Mouse (Mus musculus) left cerebral cortex, postnatal 25 days (tissue): ENCODE data around the gene Trmo. TPM values are rescaled to one million over a fixed set of nuclear protein-coding genes. Genes with fewer than 3 reads are reported as not detected.
A peak's percentile ranks its signal among the peaks of the same experiment; 100 is the strongest.

ENCODE experiments used
- DNase-seq, 2 experiments: peaks; one replicate each; pipeline ENCODE4 v3.0.0; 2022; ENCODE audit warnings: low spot score in 2 of 2, mixed read lengths in 1 of 2
- intact Hi-C: fragments of 180-260 bp; cut with DNase I; formaldehyde crosslinking; loops from one replicate; pipeline ENCODE4 v1.15.1; 2025
- total RNA-seq, 2 experiments: library from RNA; stranded (reverse); gene quantifications; 2 replicates each; pipeline ENCODE4 v1.2.3; 2021

Trmo gene
- 1 to 10 TPM; 4.2 to 4.7 TPM for total RNA-seq

DNA sequence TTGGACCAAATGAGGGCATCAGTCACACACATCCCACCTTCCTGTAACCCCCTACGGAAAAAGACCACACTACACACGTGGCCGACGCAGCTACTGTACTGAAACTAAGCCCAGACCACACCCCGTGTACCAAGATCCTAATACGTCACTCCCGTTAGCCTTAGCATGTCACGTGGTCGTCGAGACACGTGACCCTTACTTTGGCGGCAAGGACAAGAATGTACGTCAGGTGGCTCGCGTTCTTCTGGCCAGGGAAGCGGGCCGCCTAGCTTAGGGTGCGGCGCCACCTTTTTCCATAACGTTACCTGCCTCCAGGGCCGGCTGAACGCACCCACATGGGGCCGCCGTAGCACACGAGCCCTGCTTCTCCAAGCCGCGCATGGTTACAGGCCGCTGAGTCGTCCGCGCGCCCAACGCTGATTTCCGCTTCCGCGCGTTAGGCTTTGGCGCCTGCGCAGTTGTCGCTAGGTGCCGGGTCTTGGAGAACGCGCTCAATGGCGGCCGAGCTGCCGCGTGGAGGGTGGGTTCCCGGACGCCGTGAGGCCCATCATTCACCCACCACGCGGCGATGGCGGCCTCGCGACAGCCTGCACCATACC is at the start of gene Trmo:
TSS of gene Trmo (minus strand) at position 425 of the 599 bp plus-strand sequence.
- intact Hi-C loops: loop anchor here (1.0 kb wide), 1 partner anchor 63 kb away; no protein-coding TSS in a partner anchor
- peak; percentile 96 for DNase-seq

DNA sequence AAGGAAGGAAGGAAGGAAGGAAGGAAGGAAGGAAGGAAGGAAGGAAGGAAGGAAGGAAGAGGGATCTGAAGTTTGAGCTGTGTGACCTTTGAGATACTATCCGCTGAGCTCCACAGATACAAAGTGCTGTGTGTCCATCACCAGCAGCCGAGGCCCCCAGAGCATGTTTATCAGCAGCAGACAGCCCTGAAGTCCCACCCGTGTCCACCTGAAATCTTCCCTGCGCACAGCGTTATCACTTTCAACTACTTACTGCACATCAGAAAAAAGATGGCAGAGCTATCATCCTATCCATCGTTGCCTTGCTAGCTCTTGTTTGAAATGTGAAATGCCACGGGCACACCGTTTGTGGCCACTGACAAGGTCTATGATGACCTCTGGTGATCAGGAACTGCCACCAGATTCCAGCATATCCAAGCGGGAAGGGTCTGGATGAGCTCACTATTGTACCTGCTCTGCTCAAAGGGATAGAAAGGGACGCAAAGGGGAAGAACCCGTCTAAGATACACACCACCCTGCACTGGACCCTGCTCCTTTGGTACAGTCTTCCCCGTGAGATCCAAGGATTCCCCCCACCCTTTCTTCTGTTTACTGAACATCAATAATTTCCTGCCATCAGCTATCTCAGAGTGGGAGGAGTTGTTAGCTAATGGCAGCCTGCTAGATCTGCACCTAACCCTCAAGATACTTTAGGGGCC is 43.3 kb upstream of the Trmo start:
- intact Hi-C loops: no loop called here
- DNase-seq: no peak

DNA sequence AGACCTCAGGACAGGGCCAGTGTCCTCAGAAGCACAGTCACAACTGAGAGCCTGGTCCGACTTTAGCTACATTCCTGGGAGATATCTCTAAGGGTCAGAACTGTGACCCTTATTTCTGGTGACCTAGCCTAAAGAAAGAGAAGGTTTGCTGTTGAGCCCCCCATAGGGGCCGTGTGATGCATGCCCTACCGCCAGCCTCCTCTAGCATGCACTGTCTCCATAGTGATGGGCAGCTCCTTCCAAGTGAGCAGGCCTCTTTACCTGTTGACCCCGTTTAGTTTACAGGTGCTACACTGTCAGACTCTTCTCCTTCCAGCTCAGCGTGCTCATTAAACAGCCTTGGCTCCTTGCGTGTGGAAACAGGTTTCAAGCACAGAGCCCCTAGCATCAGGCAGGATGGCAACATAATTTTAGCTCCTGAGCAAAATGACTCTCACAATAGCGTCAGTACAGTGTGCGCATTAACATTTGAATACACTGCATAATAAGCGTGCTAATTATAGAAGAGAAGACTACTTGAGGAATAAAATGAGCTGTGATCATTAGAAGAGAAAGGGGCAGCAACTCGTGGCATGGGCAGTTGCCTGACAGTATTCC is 39.8 kb upstream of the Trmo start:
- DNase-seq: peak; percentile 13 to 20
- intact Hi-C loops: no loop called here

DNA sequence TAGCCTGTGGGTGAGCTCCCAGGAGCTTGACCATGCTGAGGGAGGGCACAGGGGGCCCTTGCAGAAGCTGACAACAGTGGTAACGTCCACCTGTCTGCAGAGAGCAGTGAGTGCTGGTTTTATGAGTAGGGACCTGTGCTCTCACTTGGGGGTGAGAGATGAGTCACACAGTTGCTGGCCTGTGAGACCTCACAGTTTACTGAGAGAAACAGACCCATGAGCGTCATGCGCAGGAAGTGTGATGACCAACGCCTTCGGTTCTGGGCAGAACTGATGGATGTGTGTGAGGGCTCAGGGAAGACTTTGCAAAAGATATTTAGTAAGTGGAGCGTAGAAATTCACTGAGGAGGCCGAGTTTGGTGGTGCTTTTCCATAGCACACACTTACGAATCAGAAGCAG is 33.4 kb upstream of the Trmo start:
- intact Hi-C loops: no loop called here

DNA sequence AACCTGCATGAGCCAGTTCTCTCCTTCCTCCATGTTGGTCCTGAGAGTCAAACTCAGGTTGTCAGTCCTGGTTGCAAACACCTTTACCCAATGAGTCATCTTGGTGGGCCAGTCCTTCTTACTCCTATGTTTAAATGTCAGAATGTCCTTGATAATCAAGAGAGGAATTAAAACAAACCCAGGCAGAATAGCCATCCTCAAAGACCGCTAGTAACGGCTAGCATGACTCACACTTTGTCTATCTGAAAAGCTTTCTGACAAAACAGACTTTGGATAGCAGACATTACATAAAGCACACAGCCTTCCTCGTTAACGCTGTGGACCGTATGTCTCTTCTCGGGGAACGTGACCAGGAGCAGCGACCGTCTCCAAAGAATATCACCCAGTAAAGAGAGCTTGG is 29.6 kb upstream of the Trmo start:
- DNase-seq: peak in 1 of 2 experiments; percentile 8
- intact Hi-C loops: no loop called here

More for the DNA sequence above, 33.4 kb upstream of the Trmo start:
- DNase-seq: no peak

DNA sequence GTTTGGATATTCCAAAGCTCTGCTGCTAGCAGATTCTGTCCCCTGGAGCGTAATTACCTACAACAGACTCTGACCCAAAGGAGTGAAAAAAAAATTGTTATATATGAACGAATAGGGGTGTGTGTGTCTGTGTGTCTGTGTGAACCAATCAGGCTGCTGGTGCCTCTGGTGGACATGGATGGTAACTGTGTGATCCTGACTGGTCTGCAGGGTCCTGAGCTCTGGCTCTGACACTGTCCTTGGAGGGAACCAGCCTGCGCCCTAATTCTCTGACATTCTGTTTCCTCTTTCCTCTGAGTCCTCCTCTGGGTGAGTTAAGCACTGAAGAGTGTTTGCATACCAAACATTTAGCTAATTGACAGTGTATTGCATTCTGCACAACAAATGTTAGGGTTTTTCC is 28.3 kb upstream of the Trmo start:
- intact Hi-C loops: no loop called here

DNA sequence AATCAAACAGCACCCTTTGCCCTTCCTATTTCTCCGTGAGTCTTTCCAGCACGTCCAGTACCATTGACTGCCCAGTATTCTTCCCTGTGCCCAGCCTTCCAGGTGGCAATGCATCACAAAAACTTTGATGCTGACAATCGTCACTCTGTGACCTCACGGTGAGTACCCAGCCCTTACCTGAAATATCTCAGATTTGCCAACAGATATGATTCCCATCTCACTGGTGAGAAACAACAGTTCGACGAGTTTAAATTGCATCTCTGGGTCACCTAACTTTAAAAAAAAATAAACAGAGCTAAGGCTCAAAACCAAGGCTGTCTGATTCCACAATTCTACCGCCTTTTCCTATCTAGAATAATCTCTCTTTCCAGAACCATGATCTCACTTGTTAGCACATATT is 24.2 kb upstream of the Trmo start, which contains the start of gene Hemgn:
TSS of gene Hemgn (minus strand) at position 101 of the 400 bp plus-strand sequence.
- no peak for DNase-seq
- intact Hi-C loops: no loop called here

More for the DNA sequence above, 28.3 kb upstream of the Trmo start:
- DNase-seq: no peak

DNA sequence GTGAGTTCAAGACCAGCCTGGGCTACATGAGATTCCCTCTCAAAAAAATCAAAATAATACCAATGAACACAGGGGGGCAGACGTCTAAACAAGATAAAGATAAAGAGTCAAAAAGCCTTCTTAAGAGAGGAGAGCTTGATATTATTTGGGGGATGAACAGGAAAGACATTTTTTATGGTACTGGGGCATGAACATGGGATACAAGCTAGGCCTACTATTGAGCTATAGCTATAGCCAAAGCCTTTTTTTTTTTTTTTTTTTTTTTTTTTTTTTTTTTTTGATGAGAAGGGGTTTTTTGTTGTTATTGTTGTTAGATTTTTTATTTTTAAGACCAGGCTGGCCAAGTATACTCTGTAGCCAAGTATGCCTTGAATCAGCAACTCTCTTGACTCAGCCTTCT is 22.9 kb upstream of the Trmo start:
- intact Hi-C loops: no loop called here
- no peak for DNase-seq

DNA sequence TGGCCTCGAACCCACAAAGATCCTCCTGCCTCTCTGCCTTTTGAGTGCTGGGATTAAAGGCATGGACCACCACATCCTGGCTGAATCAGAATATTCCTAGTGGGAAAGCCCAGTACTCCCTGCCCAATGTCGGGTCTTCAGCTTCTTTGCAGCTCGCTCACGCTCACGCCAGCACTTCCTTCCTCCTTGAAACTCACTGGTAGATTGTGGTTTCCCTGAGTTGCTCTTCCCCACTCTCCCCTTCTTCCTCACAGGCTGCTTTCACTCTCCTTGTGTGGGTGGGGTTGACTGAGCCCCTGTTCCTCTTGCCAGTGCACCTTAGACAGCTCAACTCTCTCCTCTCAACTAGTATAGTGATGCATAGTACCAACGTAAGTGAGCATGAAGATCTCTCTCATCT is 22.3 kb upstream of the Trmo start:
- intact Hi-C loops: no loop called here
- no peak for DNase-seq

DNA sequence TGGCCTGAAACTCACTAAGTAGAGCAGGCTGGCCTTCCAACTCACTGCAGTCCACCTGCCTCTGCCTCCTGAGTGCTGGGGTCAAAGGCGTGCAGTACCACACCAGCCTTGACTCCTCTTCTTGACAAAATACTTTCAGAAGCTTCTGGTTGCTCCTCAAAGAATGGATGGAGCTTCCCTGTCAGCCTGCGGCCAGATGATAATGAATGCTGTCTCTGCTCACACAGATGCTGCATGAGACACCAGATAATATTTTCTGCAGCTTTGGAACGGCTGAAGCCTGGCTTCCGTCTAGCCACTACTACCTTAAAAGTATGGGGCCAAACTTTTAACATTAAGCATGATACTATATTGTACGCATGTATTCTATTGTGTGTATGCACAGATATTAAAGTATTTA is 21.4 kb upstream of the Trmo start:
- no peak for DNase-seq
- intact Hi-C loops: no loop called here

DNA sequence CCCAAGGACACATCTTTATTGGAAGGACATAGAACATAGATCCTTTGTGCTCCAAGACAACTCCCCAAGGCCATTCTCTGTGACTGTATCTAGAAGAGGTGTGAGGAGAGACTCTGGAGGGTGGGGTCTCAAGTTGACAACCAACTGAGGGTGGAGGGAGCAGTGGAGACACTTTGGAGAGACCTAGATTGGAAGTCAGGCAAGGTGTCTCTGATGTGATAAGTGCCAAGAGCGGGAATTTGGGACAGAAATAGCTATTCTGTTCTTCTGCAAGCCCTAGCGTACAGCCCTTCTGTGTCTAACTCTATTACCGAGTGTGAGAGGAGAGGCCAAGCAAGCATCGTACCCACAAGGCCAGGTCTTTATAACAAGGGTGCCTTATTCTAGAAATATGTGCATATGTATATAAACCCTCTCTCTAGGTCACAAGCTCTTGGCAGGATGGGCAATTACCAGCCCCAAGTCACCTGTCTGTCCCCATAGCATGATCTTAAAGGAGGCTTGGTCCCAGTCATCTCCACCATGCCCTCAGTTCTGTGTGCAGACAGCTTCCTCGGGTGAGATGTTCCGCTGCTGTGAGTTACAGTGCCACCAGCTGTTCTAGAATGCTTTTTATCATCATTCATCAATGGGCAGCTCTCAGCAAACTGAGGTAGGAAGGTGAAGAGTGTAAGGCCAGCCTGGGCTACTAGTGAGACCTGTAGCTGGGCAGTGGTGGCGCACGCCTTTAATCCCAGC is 17.9 kb upstream of the Trmo start:
- intact Hi-C loops: no loop called here
- DNase-seq: no peak

DNA sequence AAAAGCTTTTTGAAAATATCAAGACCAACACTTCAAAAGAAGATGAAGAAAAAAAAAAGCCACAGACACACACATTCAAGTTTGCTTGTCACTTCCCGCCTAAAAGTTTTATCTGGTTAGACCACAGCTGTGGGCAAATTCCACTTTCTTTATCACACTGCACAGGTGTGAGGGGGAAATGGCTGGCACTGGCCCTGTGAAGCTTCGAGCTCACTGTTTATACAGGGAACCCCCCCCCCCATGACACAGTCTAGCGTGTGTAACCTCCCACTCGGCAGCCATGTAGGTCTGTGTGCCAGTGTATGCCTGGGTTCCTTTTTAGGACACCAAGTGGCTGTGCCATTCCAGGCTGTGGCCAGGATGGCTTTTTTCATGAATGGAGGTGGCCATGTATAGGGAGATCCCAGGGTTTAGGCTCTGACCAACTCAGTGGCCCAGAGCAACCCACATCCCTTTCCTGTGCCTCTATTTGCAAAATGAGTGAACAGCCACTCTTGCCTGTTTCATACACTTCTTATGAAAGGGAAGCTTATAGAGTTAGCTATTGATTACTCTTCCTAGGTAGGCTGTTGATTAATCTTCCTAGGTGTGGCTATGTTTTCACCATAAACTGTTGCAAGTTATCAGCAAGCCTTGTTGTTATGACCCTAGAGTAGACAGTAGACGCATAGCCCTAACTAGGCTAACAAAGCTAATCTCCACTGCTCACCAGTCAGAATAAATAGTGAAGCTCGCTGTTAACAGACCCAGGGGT is 15.0 kb upstream of the Trmo start:
- intact Hi-C loops: no loop called here
- no peak for DNase-seq

DNA sequence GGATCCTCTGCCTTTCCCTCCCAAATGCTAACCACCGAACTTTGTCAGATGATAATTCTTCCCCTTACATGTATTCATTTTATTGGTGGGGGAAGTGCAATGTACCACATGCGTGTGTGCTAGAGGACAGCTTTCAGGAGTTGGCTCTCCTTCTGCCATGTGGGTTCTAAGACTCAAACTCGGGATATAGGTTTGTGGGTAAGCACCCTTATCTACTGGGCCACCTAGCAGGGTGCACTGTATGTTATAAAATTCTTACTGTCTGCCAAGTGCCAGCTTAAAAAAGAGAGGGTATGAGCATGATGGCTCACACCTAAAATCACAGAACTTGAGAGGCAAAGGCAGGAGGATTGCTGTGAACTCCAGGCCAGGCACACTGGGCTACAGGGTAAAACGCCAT is 9.6 kb upstream of the Trmo start:
- intact Hi-C loops: no loop called here
- DNase-seq: no peak

DNA sequence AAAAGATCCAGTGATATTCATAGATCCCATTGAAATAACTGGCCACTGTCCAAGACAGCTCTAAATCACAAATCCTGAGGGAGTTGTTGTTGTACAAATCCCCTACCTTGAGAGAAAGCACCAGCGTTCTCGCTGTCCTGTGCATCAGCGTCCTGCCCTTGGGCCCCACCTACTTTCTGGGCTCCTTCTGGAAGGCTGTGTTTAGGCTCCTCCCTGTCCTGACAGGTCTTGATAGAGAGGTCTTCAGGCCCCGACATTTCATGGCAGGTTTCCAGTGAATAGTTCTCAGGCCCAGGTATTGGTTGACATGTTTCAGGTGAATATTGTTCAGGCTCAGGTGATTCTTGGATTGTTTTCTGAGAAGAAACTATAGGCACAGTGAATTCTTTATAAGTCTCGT is 6.5 kb upstream of the Trmo start:
- DNase-seq: no peak
- intact Hi-C loops: no loop called here

DNA sequence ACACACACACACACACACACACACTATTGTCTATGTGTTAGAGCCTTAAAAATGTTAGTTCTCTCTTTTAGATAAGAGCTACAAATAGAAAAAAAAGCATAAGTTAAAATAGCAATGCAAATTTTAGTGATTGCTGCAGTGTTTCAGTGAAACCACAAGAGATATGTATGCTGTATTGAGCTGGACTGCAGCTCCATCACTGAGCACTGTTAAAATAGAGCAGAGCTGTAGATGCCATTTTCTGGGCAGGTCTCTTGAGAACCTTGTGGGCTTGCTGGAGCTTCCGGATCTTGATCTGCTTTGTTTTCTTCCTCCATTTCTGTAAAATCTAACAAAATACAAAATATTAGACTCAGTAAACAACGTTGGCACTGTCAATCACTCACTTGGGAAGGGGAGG is 5.2 kb upstream of the Trmo start:
- intact Hi-C loops: no loop called here
- DNase-seq: no peak

DNA sequence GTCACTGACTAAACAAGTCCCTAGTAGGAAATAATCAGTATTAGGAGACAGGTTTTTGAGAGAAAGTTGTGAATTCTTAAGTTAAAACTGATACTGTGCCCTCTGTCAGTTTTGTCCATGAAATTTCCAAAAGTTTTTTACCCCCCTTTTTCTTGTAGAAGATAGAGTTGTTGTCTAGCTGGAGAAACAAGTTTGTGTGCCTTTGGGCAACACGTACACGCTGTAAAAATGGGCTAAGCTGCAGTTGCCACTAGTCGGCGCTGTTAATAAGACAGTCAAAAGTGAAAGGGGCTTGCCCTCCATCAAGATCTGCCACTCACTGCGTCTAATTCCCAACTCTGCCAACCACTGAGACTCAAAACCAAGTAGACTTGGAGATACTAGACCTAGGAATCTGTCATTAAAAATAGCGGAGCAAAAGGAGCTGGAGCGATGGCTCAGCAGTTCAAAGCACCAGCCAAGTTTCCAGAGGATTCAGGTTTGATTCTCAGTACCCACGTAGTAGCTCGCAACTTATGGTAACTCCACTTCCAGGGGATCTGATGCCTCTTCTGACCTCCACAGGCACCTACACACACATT is 1.2 kb upstream of the Trmo start:
- DNase-seq: peak; percentile 67 to 76
- intact Hi-C loops: no loop called here

DNA sequence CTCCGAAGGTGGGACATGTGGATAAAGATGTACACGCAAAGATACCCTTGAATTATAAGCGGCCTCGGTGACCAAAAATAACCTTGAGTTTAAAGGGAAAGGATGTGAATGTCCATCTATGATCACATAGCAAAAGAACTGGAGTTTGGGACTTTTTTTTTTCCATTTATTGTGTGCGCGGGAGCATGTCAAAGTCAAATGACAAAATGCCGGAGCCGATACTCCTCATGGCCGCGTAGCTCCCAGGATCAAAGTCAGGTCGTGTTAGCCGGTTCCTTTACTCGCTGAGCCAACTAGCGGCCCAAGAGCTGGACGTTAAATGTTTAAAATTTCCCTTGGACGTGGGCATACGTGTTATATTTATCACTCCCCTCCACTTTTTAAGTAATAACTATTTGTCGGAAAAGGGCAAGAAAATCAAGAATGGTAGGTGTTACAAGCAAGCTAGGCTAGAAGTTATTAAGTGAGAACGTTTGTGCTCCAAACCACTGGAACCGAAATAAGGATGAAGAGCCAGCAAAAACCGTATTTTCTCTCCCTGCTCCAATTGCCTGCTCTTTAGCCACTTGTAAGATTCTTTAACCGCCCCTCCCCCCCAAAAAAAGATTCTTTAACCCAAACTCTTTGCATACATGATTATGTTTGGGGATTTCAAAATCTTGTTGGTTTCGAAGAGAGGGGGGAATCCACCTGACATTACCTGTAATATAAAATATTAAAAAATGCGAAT is 540 bp upstream of the Trmo start:
- no peak for DNase-seq
- intact Hi-C loops: loop anchor here (1.0 kb wide), 1 partner anchor 63 kb away; no protein-coding TSS in a partner anchor

DNA sequence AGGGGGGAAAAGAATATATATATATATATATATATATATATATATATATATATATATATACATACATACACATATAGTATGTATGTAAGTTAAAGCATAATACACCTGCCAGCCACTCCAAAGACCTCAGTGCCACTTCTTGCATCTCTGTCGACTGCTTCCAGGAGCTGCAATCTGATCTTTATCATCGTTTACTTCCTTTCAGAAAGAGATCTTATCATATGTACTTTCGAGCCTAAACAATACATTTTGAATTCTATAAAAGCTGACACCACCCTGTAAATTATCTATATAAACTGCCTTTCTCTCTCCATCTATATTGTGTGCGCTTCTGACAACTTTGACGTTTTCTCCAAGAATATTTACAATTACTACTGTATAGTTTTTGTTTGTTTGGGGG is 681 bp downstream of the Trmo start:
- intact Hi-C loops: no loop called here
- DNase-seq: no peak
